Mouse (Mus musculus) kidney, adult 10 weeks (tissue): Measurements from ENCODE around the gene Sh2d1b2. TPM values are rescaled to one million over a fixed set of nuclear protein-coding genes. Genes with fewer than 3 reads are reported as not detected.

Experiments used
- polyA plus RNA-seq: library from polyadenylated mRNA; stranded (reverse); fragments of 350-450 nt; fragmentation: Illumina TruSeq; extraction: RNeasy Lipid Tissue Mini Kit (QIAGEN cat#74804); gene quantifications from one replicate; pipeline ENCODE4 v1.2.3, GENCODE M21; 2014; ENCODE audit warnings: low read depth, low replicate concordance

The Sh2d1b2 gene
- not detected for polyA plus RNA-seq

GRCm38 (mm10) chr1:170232688-170233087, at the start of gene Sh2d1b2:
Gene Sh2d1b2, plus strand, starts transcription at chr1:170232749.

GRCm38 (mm10) chr1:170214757-170215522, 17.6 kb upstream of the Sh2d1b2 start, which contains the start of gene Uhmk1:
Gene Uhmk1, minus strand, starts transcription at chr1:170215397.

DNA sequence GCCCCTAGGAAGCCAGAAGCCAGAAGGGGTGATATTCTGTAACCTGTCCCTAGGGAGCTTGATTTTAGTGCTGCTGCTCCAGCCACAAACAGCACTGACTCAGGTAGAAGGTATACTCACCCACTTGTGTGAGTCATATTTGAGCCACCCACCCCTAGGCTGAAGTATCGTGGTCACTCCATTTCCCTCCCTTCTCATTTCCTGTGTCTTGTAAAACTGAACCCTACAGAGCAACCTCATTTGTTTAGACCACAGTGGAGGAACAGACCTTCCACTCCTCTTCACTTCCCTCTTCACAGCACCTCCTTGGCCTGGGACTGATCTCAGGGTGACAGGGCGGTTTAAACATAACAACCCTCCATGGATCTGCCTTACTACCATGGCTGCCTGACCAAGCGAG, 44.5 kb downstream of the Sh2d1b2 start, which contains the start of gene Sh2d1b1:
Gene Sh2d1b1, plus strand, starts transcription at position 305 of the 400 bp plus-strand sequence.

Other genes with a start within 250 kb of the Sh2d1b2 start
- gene Ddr2, start 122.0 kb upstream of the Sh2d1b2 start, polyA plus RNA-seq: 16.7 TPM
- gene Uap1, start 57.8 kb upstream of the Sh2d1b2 start, polyA plus RNA-seq: 83.8 TPM
- gene Uhmk1, start 17.4 kb upstream of the Sh2d1b2 start, polyA plus RNA-seq: 150 TPM
- 0.49 TPM for gene Sh2d1b1, start 44.6 kb downstream of the Sh2d1b2 start, polyA plus RNA-seq
- gene Gm7694, start 73.6 kb downstream of the Sh2d1b2 start, polyA plus RNA-seq: 5.2 TPM
- gene Spata46, start 76.1 kb downstream of the Sh2d1b2 start, polyA plus RNA-seq: not detected